Mouse (Mus musculus) liver (tissue): ENCODE data around the gene Defb30.
A peak's percentile ranks its signal among the peaks of the same experiment; 100 is the strongest.

Experiments
- DNase-seq: peaks from one replicate; pipeline ENCODE4 v3.0.0-alpha.2; 2020; ENCODE audit warnings: mixed read lengths

The Defb30 gene

DNA sequence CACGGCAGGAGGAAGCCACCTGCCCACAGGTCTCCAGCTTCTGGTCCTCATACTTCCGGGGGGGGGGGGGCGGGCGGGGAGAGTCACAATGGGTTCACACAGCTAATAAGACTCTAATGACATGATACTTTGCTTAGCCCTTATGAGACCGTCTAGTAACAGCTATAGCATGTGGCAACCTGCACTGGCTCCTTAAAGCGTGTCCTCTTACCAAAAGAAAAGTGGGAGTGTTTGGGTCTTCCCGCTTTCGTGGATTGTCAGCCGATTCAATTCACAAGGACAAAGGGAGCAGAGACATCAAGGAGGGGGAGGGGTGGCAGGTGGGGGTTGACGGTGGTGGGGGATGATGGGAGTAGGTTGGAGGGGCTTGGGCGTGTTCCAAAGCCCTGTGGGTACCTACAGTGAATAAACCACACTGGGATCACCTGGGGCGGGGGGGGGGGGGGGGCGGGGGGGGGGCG, at the start of gene Defb30:
Gene Defb30, minus strand, starts transcription at position 51 of the 461 bp plus-strand sequence.
- no peak for DNase-seq

DNA sequence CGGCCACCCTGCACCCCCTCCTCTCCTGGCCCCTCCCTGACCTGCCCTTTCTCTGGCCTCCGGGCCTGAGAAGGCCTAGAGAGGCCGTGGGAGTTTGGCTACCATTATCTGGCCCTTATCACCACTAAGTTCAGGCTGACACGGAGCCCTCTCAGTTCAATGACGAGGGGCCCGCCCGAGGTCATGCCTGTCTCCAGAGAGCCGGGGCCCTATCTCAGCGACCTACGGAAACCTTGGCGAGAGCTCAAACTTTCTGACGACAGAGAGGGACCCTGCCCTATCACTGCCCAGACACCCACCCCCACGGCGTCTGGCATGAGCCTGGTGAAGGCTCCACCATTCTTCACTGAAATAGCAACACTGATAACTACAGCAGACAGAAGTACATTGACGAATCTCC, 17.9 kb upstream of the Defb30 start:
- peak; percentile 83 for DNase-seq

DNA sequence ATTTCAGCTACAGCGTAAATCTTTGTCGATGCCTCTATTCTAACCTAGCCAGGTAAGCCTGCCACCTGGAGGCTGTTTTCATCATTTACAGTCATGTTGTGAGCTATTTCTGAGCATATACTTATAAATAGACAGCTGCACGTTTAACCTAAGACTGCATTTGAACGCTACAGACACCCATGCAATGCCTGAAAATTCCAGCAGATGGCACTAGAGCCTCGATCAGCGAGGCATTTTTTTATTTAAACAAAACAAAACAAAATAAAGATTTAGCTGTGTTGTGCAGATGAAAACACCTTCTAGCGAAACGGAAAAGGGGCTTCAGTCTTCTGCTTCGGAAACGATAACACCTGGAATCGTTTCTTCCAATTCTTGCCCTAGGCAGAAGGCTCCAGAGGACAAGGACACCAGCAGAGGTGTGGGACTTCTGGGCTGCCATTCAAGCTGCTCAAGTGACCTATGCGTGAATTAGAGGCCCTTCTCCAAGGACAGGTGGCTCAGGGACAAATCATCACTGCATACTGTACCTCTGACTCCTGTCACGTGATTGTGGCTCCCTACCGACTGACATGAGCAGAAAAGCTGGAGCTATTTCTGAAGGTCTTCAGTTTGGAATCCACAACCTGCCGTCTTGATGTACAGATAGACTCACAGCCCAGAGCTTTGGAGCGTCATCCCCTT, 17.0 kb upstream of the Defb30 start:
- peak; percentile 86 for DNase-seq

DNA sequence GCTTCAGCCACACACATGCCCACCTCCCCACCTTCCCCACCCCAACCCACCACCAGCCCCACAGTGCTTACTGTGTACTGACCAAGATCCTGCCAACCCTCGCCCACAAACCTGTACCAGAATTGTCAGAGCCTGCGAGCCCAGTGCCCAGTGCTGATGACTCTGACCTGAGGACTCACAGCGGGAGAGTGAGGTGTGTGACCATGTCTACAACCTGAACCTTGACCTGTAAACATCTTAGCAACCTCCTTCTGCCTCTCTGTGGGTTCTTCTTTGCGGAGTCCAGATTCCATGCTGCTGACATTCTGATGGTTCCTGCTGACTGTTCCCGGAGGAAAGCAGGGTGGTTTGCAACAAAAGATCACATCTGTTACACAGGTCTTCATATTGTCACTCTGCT, 15.6 kb upstream of the Defb30 start:
- DNase-seq, result no peak

DNA sequence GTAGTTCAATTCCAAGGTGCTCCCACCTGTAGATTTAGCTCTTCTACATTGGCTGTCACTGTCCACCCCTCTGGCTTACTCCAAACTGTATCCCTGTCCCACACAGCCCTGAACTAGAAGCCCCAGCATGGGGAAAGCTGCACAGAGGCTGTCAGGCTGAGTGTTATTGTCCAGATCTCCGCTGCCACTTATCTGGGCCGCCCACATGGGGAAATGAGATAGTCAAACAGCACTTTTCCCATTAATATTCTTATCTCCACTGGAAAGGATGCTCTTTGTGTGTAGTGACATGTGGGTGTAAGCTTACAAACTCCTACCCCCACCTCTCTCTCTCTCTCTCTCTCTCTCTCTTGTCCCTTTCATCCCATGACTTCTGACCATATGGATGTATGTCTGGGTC, 12.4 kb upstream of the Defb30 start:
- DNase-seq, result peak; percentile 87

DNA sequence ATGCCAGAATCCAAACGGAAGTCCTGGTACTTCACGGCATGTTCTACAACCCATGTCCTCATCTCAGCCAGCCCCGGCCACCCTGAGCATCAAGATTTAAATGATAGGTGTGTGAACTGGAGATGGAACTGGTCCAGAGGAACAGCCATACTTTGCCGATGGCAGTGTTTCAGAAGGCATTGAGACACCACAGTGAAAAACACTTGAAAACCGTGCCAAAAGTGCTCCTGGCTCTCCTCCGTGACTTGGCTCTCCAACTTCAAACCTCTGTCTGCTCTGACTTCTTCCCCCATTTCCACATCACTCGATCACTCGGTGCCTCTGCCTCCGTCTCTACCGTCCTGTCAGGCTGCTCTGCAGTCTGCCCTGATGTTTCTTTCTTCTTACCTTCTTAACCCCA, 10.6 kb upstream of the Defb30 start:
- DNase-seq, result no peak

DNA sequence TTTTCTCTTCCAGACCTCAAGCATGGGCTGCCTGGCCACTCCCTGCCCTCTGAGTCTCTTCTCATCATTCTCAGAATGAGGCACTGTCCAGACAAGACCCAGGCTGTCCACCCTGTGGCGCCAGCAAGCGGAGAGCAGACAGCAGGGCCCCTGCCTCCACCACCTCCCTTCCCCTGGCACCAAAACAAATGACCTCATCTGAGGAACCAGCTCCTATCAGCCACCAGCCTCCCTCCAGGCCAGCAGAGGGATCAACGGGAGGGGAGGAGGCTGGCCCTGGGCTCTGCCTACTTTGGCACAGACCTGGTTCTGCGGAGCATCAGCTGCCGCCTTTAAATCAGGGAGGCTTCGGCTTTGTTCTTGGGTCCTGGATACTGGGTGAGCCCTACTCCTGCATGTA, 5.0 kb upstream of the Defb30 start:
- DNase-seq, result peak; percentile 37

DNA sequence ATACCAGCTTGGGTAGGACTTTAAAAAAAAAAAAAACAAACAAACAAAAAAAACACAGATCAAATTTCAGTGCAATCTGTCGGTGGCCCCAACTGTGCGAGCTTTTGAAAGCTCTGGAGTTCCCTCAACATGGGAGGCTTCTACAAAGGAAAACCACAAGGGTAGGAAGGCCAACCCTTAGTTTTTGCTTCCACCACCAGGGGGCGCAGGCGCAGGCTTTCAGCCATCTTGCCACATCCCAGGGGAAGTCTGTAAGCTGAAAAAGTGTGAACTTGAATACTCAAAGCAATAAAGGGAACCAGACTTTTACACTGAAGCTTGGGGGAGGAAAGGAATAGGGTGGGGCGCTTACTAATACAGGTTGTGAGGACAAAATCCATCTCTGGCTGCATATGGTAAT, 1.0 kb upstream of the Defb30 start:
- DNase-seq, result peak; percentile 83

DNA sequence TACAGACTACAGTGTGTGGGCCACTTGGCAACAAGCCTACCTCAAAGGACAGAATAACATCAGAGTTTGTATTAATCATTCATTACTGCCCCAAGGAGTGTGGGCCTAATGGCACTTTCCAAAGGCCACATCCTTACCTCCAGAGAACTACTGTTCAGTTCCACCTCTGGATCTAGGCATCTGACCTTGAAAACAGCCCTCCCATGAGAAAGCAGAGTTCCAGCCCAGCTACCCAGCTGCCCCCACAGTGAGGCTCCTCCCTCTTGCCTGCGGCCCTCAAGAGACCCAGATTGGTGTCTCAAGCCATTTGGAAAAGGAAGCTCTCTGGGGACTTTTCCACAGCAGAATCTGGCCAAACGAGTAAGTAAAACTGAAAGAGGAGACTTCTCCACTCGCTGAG, 3.1 kb downstream of the Defb30 start, which contains the start of gene Defb42:
Gene Defb42, plus strand, starts transcription at position 301 of the 400 bp plus-strand sequence.
- no peak for DNase-seq

DNA sequence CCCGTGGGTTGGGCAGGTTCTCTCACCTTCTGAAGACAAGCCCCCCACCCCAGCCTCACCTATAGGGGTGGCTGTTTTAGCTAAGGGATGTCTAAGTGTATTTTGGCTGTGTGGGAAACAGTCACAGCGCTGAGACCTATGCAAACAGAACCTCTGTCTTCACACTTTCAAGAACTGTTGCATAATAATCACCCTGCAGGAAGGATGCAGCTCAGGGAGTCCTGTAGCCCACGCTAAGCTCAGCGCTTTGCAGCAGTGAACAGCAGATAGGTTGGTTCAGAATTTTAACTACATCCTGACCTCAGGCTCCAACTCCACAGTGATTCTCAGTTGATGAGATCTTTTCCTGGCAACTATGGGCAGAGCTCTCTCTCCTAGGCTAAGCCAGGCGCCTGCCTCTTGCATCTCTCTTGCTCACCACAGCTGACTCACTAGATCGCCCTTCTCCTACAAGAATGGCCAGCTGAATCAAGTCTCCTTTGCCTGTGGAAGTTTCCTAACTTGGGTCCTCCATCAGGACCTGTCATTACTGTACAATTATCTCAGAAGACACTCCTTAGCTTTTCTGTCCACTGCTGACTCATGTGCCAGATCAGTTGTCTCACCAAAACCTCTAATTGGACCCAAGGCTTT, 29.1 kb downstream of the Defb30 start:
- no peak for DNase-seq

DNA sequence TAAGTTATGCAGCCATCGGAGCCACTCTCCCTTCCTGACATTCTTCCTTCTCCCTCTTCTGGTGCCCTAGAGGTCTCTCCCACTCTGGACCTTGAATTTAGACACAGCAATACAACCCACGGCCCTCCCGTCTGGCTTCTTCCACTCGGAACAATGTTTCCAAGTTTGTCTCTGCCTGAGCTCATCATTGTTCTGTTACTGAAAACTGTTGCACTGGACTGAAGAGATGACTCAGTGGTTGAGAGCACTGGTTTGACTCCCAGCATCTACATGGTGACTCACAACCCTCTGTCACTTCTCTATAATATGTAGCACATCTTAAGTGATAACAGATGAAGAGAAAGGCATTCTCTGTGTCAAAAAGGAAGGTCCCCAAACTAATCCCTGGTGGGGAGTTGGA, 35.1 kb downstream of the Defb30 start:
- no peak for DNase-seq

DNA sequence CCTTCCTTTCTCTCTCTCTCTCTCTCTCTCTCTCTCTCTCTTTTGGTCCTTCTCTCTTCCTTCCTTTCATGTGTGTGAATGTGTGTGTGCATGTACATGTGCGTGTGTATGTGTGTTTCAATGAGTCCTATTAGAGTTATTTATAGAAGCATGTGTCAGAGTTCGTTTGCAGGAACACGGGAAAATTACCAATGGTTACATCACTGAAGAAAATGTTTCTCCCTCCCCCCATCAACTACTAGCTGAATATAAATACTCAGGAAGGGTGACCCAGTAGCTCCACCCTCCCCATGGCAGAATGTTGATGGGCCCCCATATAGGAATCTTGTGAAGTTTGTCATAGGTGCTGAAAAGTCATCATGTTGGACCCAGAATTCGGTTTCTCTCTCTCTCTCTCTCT, 36.7 kb downstream of the Defb30 start:
- DNase-seq, result no peak

DNA sequence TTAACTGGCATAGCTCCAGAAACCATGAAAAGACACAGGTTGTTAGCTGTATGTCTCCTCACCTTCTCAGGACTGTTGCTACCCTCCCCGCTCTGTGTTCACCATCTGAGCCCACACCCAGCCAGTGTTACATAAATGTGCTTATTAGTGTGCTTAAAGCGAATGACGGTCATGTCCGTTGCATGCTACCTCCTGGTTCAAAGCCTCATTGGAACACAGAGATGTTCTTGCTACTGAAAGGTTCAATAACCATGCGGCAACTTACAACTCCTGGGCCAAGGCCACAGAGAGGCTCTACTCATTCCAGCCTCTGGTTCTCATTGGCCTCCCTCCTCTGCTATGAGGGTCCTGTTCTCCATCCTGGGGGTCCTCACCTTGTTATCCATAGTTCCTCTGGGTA, 38.3 kb downstream of the Defb30 start, which contains the start of gene Defb43:
Gene Defb43, plus strand, starts transcription at position 301 of the 400 bp plus-strand sequence.
- DNase-seq, result no peak

DNA sequence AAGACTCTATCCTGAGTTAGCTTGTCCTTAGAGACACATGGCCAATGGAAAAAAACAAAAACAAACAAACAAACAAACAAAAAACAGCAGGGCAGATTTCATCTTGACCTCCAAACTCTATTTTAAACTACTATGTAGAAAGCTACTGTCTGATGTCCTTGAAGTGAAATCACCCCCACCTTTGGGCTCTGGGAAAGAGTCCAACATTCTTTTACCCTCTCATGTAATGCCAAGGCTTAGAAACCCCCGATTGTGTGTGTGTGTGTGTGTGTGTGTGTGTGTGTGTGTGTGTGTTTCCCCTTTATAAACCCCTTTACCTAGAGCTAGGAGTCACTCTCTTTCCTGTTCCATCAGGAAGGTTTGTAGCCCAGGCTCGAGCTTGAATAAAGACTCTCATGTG, 47.2 kb downstream of the Defb30 start:
- DNase-seq, result no peak

DNA sequence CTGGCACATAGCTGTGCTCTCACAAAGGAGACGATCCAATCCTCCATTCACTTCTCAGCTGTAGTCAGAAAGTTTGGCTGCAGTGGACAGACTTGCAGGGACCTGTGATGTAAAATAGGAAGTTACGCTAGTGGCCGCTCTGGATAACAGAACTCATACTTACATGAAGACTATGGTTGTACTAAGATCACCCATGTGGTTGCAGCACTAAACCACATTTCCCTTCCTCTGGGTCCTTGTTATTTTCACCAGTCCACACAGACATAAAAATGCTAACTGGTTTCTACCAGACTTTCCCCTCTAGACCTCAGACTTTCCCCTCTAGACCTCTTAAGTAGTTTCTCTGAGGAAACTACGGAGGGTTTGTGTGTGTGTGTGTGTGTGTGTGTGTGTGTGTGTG, 50.8 kb downstream of the Defb30 start:
- no peak for DNase-seq

DNA sequence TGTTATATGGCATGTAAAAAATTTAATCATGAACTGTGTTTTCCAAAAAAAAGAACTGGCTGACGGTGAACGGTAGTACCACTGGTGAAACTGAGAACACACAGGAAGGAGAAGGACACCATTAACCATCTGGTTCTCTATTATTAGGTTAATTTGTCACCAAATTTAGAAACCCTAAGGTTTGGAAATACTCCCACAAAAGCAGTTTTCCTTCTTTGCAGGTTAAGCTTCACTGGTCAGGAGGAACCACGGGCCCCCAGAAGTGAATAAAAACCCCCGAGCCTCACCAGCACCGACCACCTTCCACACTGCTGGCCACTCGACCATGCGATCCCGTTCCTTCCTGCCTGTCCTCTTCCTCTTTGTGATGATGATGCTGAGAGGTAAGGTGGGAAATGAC, 52.0 kb downstream of the Defb30 start, which contains the start of gene Defb47:
Gene Defb47, plus strand, starts transcription at position 301 of the 400 bp plus-strand sequence.
- DNase-seq, result no peak

DNA sequence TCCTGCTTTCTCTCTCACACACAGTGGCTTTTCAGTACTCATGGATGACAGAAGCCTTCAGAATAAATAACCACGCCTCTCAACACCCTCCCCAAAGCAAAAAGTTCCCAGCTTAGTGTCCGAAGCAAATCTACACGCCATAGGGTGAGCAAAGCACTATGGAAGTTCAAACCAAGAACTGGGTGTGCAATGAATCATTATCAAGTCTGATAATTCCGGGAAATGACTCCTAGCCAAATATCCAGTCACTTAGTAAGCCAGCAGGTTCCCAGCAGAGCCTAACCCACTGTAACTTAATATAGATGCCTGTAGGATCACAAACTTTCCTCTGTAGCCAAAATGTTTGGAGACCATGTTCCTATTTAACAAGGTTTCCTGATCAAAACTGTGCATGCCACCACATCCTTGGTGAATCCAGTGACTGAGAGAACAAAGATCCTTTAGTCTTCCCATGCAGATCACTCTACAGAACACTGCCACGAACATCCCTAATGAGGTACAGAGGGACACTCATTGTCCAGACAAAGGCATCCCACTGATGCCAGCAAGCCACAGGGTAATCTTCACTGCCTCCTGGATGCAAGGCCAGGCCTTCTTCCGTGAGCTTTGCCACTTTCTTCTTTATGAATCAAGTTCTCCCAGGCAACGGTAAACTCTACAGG, 57.8 kb downstream of the Defb30 start:
- no peak for DNase-seq

DNA sequence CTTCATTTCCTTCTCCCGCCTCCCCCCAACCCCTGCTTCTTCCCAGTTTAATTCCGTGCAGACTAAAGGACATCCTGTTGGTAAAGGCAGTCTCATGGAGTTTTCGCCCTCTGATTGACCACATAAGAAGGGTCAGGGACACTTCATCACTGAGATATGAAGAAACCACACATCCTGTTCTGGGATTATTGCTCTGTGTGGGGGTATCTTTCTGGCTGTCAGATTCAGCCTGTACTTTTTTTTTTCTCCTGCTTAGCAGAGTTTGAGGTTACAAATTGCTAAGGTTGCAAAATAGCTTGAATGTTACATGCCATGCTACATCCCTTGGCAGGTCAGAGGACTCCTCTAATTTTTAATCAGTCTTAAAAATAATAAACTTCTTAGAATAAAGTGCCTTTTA, 58.5 kb downstream of the Defb30 start:
- DNase-seq, result no peak

DNA sequence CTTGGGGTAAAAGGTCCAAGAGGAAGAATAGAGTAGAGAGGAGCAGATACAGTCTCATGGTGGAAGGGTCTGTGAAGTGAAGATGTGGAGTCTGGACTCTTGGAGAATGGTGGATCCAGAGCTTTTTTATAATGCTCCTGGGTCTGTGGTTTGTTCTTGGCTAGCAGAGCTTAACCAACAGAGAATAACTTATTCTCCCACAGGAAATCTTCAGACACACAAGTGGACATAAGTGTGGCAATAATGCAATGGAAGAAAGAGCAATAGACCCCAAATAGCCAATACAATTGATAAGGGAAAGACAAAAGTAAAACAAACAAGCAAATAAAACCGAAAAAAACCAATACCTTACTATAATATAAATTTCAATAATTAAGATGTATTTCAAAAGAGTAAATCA, 65.3 kb downstream of the Defb30 start, which contains the start of gene Defb48:
Gene Defb48, minus strand, starts transcription at position 101 of the 400 bp plus-strand sequence.
- DNase-seq, result no peak
